Mouse (Mus musculus): ENCODE measurements around the gene Ntrk3.

Gene Ntrk3

DNA sequence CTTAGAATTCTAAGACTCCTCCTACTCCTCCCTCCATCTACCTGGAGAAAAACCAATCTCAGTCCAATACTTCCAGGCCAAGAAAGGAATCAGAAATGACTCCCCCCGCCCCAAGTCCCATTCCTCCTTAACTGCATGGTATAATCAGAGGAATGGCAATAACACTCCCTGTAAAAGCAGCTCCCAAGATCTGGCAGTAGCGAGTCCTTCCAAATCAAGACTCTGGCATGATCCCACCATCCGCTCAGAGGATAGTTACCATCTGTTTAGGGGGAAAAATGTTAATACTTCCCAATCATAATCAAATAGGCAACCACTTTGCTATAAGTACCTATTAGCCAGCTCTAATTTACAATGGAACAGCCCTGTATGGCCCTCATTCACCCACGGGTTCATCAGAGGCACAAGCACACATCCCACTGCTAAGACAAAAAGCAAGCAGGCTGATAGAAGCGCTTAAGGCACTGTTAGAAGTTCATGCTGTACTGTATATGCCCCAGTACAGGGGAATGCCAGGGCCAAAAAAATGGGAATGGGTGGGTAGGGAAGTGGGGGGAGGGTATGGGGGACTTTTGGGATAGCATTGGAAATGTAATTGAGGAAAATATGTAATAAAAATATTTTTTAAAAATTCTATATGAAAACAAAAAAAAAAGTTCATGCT lies 294.3 kb downstream of the Ntrk3 start:
- DNase-seq (ENCODE audit: low read depth, low spot score), result no peak

DNA sequence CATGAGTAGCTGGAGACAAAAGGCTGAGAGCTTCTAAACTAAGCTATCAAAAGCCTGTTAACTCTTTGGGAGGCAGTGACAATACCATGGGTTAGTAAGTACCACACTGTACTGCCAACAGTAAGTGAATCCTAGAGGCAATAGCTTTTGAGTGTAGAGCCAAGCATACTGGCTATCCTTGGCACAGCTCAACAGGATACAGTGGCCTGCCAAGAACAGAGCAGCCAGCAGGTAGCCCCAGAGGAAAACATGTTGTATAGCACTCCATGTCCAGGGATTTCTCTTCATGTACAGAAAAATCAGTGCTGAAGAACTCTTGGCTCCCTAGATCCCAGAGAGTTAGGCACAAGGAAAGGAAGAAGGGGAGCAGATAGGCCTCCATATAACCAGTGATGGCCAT lies 296.1 kb downstream of the Ntrk3 start:
- DNase-seq (ENCODE audit: low read depth, low spot score), result no peak

DNA sequence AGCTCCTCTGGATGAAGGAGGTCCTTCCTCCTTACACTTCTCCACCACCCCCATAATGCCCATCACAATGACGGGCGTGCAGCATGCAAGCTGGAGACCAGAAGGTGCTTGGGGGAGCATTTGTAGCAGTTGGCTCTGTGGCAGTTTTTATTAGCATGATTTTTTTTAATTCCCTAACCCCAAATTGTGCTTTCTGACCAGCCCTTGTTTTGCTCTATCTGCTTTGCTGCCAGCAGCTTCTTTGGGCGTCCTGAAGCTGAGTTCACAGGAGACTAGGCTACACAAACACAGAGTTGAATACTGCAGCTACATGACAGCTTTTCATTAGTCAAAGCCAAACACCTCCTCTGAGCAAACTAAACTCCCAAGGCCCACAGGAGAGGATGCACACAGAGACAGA lies 296.9 kb downstream of the Ntrk3 start:
- no peak for DNase-seq (ENCODE audit: low read depth, low spot score)

DNA sequence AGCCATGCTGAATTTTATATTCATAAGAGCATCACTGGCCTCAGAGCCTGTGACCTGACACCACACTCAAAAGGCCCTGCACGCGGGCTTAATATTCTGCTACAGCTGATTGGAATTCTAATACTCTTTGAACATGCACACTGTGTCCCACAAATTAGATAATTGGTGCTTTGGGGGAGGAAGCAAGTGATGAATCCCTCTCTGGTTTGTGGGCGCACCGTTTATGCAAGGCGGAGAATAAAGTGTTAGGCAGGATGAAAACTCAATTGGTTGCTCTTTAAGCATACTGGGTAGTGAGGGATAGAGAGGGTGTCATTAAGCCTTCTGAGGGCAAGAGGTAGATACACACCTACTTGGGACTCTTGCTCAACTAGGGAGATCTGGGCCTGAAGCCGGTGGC lies 297.3 kb downstream of the Ntrk3 start:
- DNase-seq (ENCODE audit: low read depth, low spot score), result no peak

DNA sequence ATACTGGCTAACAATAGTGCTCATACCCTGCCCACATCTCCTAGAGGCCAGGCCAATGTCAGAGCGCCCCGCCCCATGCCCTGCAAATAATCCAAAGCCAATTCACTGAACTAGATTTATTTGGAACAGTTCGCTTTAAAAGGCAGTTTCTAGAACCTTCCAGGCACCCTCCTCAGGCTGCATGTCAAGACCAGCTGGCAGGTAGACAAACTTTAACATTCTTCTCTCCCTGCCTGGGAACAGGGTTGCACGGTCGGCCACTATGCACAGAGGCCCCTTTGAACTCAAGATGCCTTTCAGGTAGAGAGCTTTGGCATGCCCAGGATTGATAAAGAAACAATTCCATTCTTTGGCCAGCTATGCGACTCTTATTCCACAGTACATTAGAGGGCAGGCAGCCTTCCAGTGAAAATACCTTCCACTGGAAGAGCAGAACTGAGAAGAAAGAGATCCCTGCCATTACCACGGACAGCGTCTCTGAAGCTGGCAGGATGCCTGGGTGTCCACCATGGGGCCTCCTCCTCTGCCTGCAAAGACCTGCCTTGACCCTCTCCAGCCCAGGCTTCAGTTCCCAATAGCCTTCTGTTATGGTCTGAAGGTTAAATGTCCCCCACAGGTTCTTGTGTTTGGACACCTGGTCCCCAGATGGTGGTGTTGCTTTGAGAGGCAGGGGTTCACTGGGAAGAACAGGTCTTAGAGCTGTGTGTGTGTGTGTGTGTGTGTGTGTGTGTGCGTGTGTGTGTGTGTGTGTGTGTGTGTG lies 298.3 kb downstream of the Ntrk3 start:
- DNase-seq (ENCODE audit: low read depth, low spot score), result no peak

DNA sequence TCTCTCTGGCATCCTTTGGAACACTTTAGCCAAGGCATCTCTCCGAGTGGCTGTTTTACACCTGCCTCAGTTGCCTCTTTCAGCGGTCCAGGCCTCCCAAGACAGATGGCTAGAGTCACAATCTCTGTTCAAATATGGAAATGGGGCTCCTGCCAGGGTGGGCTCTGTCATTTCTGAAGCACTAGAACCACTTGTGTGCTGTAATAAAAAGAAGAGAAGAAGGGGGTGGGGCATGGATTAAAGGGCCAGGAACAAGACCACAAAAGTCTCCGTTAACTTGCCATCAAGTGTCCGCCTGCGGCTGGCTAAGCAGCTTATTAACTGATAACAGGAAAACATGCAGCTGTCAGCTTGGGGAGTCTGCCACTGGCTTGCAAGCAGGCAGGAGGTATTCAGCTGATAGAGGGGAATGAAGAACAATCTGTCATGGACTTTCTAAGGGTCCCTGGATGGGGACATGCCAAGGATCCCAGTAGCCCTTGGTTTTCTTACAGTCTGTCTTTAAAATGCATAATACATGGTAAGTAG lies 304.1 kb downstream of the Ntrk3 start:
- DNase-seq (ENCODE audit: low read depth, low spot score), result no peak

DNA sequence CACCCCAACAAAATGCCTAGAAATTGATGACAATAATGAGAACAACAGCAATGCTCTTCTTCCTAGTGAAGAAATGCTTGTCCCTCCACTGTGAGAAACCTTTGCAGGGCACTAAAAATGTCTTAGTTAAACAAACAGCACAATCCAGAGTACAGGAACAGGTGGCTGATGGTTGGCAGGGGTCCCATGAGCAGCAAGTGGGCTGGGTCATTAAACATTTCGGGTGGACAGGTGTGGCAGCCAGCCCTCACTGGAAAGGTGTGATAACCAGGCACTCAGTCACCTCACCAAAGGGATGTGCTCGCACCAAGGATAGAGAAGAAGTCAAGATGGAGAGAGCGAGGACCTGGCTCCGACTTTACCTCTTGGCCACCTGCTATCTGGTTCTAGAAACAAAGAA lies 306.2 kb downstream of the Ntrk3 start:
- DNase-seq (ENCODE audit: low read depth, low spot score), result no peak

DNA sequence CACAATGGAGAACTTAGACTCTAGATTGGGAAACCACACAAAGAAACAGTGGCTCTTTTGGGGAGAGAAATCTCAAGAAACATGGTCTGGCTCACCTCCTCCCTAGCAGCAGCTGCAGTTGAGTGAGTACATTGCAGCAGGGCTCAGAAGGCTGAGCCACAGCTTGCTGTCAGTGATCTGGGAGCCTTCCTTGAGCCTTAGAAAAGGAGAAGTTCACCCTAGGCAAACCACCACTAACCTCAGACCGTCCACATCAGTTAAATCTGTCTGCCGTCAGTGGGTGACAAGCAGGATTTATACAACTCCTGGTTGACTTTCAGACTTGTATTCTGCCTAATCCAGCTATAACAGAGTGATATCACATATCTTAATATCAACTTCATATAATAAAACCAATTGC lies 325.6 kb downstream of the Ntrk3 start:
- no peak for DNase-seq (ENCODE audit: low read depth, low spot score)

DNA sequence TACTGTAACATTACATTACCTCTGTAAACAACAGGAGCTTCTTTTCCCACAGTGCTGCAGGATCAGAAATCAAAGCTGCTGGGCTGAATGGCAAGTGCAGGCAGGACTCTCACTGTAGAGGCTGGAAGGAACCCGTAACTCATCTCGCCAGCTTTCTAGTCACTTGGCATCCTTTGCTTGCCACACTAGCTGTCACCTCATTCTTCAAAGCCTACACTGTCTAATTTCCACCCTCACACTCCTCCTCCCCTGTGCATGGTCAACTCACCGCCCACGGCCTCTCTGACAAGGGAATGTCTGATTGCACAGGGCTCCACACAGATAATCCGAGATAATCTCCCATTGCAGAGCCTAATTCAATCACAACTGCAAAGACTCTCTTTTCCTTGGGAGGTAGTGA lies 327.8 kb downstream of the Ntrk3 start:
- no peak for DNase-seq (ENCODE audit: low read depth, low spot score)

DNA sequence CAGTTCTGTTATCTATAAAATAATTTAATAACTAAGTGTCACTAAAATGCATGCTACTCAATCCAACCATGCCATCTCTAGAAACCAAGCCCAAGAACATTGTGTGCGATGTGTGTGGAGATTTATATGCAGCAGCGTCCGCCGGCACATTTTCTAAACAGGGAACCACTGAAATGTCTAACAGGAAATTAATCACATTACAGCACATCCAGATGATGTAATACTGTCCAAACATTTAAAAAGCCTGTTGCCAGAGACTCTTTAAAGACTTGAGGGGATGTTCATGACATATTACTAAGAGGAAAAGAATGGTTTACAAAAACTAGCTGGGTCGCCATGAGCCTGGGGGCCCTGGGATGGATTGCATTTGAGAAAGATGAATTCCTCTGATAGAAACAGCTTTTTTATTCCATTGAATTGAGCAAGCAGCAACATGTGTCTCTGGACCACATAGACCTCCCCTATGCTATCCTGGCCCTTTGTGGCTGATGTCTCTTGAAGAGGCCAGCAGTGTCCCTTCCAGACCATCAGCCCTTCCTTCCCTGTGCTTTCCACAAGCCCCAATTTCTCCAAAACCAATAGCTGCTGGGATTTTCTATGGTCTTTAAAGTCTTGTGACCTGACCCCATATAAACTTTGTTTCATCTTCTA lies 331.0 kb downstream of the Ntrk3 start:
- no peak for DNase-seq (ENCODE audit: low read depth, low spot score)

DNA sequence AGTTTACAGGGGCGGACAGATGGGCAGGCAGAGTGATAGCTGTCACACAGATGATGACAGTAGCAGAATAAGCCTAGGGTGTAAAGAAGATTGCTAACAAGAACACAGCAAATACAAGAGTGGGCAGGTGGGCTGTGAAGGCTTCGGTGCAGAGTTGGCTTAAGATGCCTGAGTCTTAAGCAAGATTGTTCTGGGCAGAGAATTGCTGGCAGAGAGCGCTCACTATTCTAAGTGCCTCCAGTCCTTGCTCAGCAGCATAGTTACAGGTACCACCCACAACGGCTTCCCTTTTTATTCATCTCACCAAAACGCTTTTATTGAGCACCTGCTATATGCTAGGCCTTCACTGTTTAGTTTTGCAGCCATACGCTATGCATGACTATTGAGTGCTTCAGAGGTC lies 333.3 kb downstream of the Ntrk3 start:
- DNase-seq (ENCODE audit: low read depth, low spot score), result no peak

DNA sequence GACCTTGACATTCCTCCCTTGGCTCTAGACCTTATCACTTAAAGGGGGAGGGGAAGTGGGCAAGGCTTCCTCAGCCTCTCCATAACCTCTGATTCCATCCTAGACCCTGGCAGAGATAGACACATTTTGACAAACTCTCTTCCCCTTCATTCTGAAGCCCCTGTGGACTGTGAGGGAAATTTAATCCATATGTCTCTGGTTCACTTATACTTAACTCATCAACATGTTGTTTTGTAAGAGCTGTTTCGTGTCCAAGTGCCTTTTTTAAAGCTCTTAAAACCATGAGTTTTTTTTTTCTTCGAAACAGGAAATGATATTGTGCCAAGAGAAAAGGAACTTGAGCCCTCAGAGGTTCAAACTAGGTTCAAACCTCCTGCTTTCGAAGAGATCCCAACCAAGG lies 335.3 kb downstream of the Ntrk3 start:
- DNase-seq (ENCODE audit: low read depth, low spot score), result no peak

DNA sequence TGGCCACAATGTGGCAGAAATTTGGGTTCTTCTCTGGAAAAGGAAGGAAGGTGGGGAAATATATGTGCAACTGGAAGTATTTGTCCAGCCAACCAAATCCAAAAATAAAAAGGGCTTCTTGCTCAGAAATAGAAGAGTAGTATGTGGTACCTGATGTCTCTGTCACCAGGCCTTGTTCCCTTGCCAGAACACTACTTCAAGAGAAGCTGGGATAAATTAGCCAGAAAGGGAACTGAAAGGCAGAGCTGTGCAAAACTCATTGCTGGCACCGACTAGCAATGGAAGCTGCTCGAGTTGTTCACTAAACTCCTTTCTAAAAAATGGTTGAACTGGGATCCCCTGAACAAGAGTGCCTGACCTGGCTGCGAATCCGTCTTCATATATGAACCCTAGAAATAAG lies 337.6 kb downstream of the Ntrk3 start:
- no peak for DNase-seq (ENCODE audit: low read depth, low spot score)

DNA sequence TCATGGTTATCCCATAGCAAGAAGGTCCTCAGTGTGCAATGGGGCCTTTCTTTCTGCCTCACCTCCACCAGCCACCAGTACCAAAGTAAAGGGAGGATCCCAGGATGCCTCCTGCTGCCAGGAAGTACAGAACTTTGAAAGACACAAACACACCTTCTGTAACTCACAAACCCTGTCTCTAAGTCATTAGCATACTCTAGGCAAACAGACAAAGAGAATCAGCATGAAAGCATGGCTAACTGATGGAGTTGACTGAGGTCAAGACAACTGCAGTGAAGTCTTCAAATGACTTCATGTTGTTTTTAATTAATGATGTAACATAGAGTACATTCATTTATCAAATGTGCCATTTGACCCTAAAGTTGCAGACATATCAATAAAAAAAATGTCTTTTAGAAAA lies 339.4 kb downstream of the Ntrk3 start:
- peak; percentile 81 for DNase-seq (ENCODE audit: low read depth, low spot score)

DNA sequence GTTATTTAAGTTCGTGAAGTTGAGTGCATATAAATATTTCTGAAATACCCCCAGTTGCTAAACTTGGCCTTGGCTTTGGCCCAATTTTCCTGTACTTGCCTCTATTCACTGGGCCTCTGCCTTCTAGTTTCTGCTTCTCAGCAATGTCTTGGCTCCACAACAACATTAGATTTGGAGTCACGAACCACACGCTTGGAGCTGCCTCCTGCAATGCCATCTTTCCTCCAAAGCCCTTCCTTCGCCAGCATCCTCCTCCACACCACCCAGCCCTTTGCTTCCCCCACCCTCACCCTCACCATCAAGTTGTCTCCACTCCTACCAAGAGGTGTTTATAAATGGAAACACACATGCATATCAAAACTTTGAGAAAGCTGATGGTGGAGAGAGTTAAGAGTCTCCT lies 340.6 kb downstream of the Ntrk3 start:
- DNase-seq (ENCODE audit: low read depth, low spot score), result no peak

DNA sequence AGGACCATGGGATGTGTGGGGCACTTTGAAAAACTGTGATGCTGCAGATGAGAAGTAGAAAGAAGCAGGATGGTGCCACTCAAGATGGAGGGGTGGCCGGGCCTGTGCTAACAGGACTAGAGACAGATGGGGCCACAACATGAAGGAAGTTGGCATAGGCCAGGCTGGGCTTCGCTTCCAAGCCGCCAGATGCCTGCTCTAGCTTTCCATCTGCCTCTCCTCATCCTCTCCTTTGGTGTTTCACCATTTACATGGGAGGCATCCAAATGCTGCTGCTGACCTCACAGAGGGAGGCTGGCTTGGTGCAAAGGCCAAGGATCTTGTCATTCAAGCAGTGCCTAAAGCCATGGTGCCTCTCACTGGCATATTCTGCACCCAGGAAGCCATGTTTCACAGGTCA lies 347.8 kb downstream of the Ntrk3 start:
- DNase-seq (ENCODE audit: low read depth, low spot score), result no peak

DNA sequence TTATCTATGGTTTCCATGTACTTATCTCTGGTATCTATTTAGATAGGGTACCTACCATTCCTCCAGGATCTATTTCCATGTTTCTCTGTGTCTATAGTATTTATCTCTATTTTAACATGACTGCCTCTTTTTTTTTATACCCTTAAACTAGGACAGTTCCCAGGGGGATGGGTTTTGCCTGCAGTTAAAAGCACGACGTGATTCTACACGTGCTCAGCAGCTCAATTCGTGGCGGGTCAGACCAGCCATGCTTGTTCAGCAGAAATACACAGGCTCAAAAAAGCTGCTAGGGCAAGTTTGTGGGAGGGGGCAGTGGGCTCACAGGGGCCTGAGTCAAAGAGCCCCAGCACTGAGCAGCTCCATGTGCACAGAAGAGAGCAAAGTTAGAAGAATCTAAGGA lies 349.7 kb downstream of the Ntrk3 start:
- no peak for DNase-seq (ENCODE audit: low read depth, low spot score)

DNA sequence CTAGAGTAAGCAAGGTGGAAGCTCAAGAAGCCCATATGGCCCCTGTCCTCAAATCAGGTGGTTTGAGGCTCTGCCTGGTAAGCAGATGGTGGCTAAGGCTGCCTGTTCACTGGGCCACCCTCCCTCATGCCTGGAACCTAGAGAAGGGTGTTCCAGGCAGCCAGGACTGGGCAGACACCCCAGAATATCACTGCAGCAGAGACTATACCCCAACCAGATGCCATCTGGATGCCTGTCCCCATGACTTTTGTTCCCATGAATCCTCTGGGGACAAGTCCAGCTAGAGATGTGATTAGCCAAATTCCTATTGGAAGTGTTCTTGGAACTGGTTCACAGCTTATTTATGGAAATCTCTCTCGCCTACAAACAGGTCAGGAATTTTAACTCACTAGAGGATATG lies 351.8 kb downstream of the Ntrk3 start:
- DNase-seq (ENCODE audit: low read depth, low spot score), result no peak

DNA sequence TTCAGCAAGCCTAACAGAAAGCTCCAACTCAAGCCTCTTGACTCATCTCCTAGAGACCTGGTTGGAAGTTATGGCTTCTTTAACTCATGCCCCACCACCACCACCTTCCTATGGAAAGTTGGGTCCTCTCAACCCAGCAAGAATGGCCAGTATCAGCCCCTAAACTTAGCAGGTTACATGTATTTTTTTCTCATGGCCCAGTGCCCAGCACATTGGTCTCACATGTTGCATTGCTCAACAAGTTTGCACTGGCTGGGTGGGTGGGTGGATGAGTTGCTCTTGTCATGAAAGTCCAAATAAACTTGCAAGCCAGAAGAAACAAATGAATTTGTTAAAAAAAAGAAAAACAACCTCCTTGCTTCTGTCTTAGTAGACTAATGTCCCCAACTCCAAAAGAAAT lies 353.7 kb downstream of the Ntrk3 start:
- no peak for DNase-seq (ENCODE audit: low read depth, low spot score)

DNA sequence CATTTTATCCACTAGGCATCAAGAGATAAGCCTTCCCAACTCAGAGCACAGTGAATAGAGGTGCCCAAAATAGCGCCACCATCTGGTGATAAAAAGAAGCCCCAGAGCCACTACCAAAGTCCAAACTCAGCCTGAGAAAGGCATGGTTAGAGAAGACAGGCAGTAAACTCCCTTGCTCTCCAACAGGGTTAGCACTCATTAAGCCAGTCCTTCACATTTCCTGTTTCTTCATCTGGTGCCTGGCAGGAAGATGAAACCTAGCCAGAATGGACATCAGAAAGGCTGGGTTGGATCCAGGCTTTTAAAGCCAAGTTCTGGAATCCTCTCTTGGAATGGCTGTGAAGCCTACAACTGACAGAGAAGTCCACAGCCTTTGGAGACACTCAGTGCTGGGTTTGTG lies 355.7 kb downstream of the Ntrk3 start:
- no peak for DNase-seq (ENCODE audit: low read depth, low spot score)

DNA sequence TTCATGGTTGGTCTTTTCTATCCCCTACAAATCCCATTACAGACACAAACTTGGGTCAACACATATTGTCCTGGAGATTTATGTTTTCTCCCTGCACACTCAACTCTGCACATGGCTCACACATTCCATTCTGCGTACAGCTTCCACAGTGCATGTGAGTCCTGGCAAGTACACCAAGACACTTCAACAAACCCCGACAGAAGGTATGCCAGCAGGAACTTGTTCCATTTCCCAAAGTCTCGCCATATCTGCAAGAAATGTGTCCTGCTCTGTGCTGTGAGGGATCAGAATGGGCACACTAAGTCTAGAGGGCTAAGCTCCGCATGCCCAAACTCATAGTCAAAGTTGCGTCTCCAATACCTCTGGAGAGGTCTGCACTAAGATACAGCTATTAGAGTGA lies 358.0 kb downstream of the Ntrk3 start:
- no peak for DNase-seq (ENCODE audit: low read depth, low spot score)

DNA sequence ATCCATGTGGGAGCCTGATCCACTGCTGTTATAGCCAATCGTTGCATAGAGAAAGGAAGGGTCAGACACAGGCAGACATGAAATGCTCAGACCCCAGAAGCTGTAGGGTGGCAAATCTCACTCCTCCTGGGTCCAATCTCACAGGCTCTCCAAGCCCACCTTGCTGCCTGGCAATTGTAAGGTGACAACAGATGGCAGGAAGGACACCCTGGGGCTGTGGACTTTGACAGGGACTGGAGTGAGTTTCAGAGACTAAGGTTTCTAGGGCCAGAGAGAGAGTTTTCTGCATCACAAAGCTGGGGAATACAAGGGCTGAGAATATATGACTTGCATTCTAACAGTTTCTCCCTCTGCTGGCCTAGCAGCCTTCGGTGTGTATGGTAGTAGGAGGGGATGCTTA lies 359.5 kb downstream of the Ntrk3 start:
- no peak for DNase-seq (ENCODE audit: low read depth, low spot score)

DNA sequence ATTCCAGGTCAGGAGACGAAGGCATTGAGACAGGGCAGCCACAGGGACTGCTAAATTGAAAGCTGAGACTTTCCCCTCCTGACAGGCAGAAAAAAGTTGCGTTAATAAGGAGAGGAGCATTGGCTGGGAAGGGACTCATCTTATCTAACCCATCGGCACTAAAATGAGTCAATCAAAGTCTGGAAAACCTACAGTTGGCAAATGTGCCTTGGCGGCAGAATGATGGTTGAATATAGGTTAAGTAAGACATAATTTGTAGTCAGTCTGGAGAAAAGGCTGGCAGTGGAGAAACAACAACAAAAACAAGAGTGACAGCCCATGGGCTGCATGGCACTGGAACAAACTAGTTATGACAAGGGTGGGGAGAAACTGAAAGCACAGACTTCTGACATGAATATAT lies 360.9 kb downstream of the Ntrk3 start:
- no peak for DNase-seq (ENCODE audit: low read depth, low spot score)
